Mouse (Mus musculus) bone marrow macrophage, adult 2 months (primary cell): ENCODE measurements around the gene Galns.

Experiments
- CTCF ChIP-seq: IDR thresholded peaks from 2 replicates; pipeline ENCODE4 v1.5.1; 2012; ENCODE audit warnings: low read depth, mild to moderate bottlenecking, low read length, moderate library complexity
- POLR2A ChIP-seq: IDR thresholded peaks from 2 replicates; pipeline ENCODE4 v1.6.1; 2012; ENCODE audit warnings: mild to moderate bottlenecking, low read depth, low read length, borderline replicate concordance

- TF ChIP-seq CTCF (no peak), POLR2A (no peak)
These were observed 43.5 kb upstream of the Galns start for GRCm38 (mm10) chr8:122654768-122655167.
